Comparison of ENCODE assay signal across 7 mouse cellular contexts in genomic region chr2:173334856-173335595, GRCm38 (mm10). TPM values are rescaled to one million over a fixed set of nuclear protein-coding genes. Genes with fewer than 3 reads are reported as not detected.
DNase-seq lines count a peak whose midpoint lies in the region; ATAC-seq lines count a peak whose summit lies in the region.

No protein-coding gene starts in this region.

- peak overlapping the region; percentile 76 for H3K27ac ChIP-seq in lung, embryonic 16.5 days (ENCODE audit: low read length)
- H3K27ac ChIP-seq in heart, embryonic 10.5 days, result peak overlapping the region; percentile 78; the same call in 1 of the 2 replicates
- H3K27ac ChIP-seq in kidney, embryonic 16.5 days (ENCODE audit: low read length), result peak overlapping the region; percentile 41
- H3K27ac ChIP-seq in neural tube, embryonic 15.5 days (replicated peaks), result peak overlapping the region; percentile 56

- no peak for DNase-seq in lung, postnatal 25 days (ENCODE audit: low spot score)
- DNase-seq in heart, embryonic 10.5 days (ENCODE audit: low spot score), result no peak
- no peak for DNase-seq in thymus, adult 18-20 months
- DNase-seq in natural killer cell, adult 2 months (ENCODE audit: low spot score in 2 of 2), result no peak

- H3K4me3 ChIP-seq in lung, embryonic 16.5 days (ENCODE audit: low read length), result no peak overlapping the region
- H3K4me3 ChIP-seq in heart, embryonic 10.5 days, result no peak overlapping the region
- H3K4me3 ChIP-seq in kidney, embryonic 16.5 days (ENCODE audit: low read length), result no peak overlapping the region
- H3K4me3 ChIP-seq in neural tube, embryonic 15.5 days (replicated peaks), result no peak overlapping the region

- H3K4me1 ChIP-seq in lung, embryonic 16.5 days (replicated peaks; ENCODE audit: control insufficient read depth, insufficient read depth, low read length), result peaks cover 45% of the 10 kb centered on the region
- H3K4me1 ChIP-seq in heart, embryonic 10.5 days, result peaks cover 63% of the 10 kb centered on the region
- H3K4me1 ChIP-seq in kidney, embryonic 16.5 days (ENCODE audit: insufficient read depth, low read length), result peaks cover 45% of the 10 kb centered on the region
- peaks cover 47% of the 10 kb centered on the region for H3K4me1 ChIP-seq in neural tube, embryonic 15.5 days

- WGBS in lung, embryonic 16.5 days, result 13% methylated on average over 15 of the region's 15 CpGs
- 12% methylated on average over 15 of the region's 15 CpGs for WGBS in heart, embryonic 10.5 days
- WGBS in kidney, embryonic 16.5 days, result 14% methylated on average over 15 of the region's 15 CpGs
- WGBS in neural tube, embryonic 15.5 days, result 22% methylated on average over 15 of the region's 15 CpGs

- H3K9ac ChIP-seq in lung, embryonic 16.5 days (ENCODE audit: low read length), result no peak overlapping the region
- H3K9ac ChIP-seq in kidney, embryonic 16.5 days (replicated peaks; ENCODE audit: low read length), result 0 out of 2 replicates have a peak overlapping the region, but pooled peaks have one; percentile 37
- H3K9ac ChIP-seq in neural tube, embryonic 15.5 days (replicated peaks), result no peak overlapping the region

- H3K9me3 ChIP-seq in lung, embryonic 16.5 days (ENCODE audit: control insufficient read depth, low read length), result no peaks in the 10 kb centered on the region
- no peaks in the 10 kb centered on the region for H3K9me3 ChIP-seq in heart, embryonic 10.5 days
- peaks cover 2% of the 10 kb centered on the region; the same call in 1 of the 2 replicates for H3K9me3 ChIP-seq in kidney, embryonic 16.5 days (ENCODE audit: low read length)
- no peaks in the 10 kb centered on the region for H3K9me3 ChIP-seq in neural tube, embryonic 15.5 days (replicated peaks)

- no peaks in the 10 kb centered on the region for H3K27me3 ChIP-seq in lung, embryonic 16.5 days (ENCODE audit: control insufficient read depth, insufficient read depth, low read depth, low read length)
- H3K27me3 ChIP-seq in heart, embryonic 10.5 days (ENCODE audit: insufficient read depth, poor library complexity, severe bottlenecking), result peaks cover 38% of the 10 kb centered on the region
- H3K27me3 ChIP-seq in kidney, embryonic 16.5 days (ENCODE audit: insufficient read depth, low read length), result peaks cover 21% of the 10 kb centered on the region; the same call in 1 of the 2 replicates
- no peaks in the 10 kb centered on the region; the same call in 1 of the 2 replicates for H3K27me3 ChIP-seq in neural tube, embryonic 15.5 days (replicated peaks)

- H3K36me3 ChIP-seq in lung, embryonic 16.5 days (ENCODE audit: control insufficient read depth, insufficient read depth, low read length), result no peaks in the 10 kb centered on the region
- no peaks in the 10 kb centered on the region for H3K36me3 ChIP-seq in heart, embryonic 10.5 days
- no peaks in the 10 kb centered on the region for H3K36me3 ChIP-seq in kidney, embryonic 16.5 days (ENCODE audit: insufficient read depth, low read length)
- no peaks in the 10 kb centered on the region for H3K36me3 ChIP-seq in neural tube, embryonic 15.5 days

- ATAC-seq in lung, embryonic 16.5 days (ENCODE audit: low read depth), result no peak
- no peak for ATAC-seq in kidney, embryonic 16.5 days (ENCODE audit: low FRiP score, low TSS enrichment)
- no peak for ATAC-seq in neural tube, embryonic 15.5 days (ENCODE audit: low FRiP score)

- H3K4me2 ChIP-seq in lung, embryonic 16.5 days (ENCODE audit: low read depth, low read length), result no peak overlapping the region
- H3K4me2 ChIP-seq in kidney, embryonic 16.5 days (replicated peaks; ENCODE audit: low read depth, low read length), result no peak overlapping the region
- no peak overlapping the region for H3K4me2 ChIP-seq in neural tube, embryonic 15.5 days

RNA-seq across cellular contexts. Expression of gene Pmepa1, which starts 58.7 kb away (rescaled TPM):
- polyA plus RNA-seq in lung, embryonic 16.5 days (2015; fragmentation: Nextera tagmentation; extraction: Ambion mirVana), result 7.0 and 7.5 TPM in 2 replicates
- 1.4 and 1.9 TPM in 2 replicates for polyA plus RNA-seq in heart, embryonic 10.5 days (2016; fragmentation: Nextera tagmentation; extraction: Ambion mirVana)
- polyA plus RNA-seq in kidney, embryonic 16.5 days (2015; fragmentation: Nextera tagmentation; extraction: Ambion mirVana), result 4.3 and 4.8 TPM in 2 replicates
- polyA plus RNA-seq in neural tube, embryonic 15.5 days (2015; fragmentation: Nextera tagmentation; extraction: Ambion mirVana), result 4.5 and 4.6 TPM in 2 replicates
